Mouse (Mus musculus) MEL (cell line): ENCODE data around the gene Ctnnb1.

Source experiments
- CTCF ChIP-seq, 3 experiments: IDR thresholded peaks in 2 of 3; conservative IDR thresholded peaks in 1 of 3; 2 replicates each; pipeline ENCODE4 v1.5.1; 2011 to 2012; ENCODE audit warnings: low read length in 3 of 3, low read depth in 2 of 3, mild to moderate bottlenecking in 2 of 3, improper control_type of control experiment in 1 of 3, inconsistent platforms in 1 of 3, mixed read lengths in 1 of 3, moderate library complexity in 1 of 3; ENCODE audit not compliant: control insufficient read depth in 1 of 3, insufficient read depth in 1 of 3, poor library complexity in 1 of 3, severe bottlenecking in 1 of 3
- ETS1 ChIP-seq: IDR thresholded peaks from 2 replicates; pipeline ENCODE4 v1.6.1; 2012; ENCODE audit warnings: low read depth, mild to moderate bottlenecking, inconsistent platforms, low read length, improper control_type of control experiment, moderate library complexity
- KAT2A ChIP-seq: conservative IDR thresholded peaks from 2 replicates; pipeline ENCODE4 v1.6.1; 2012; ENCODE audit warnings: low read depth, low read length, improper control_type of control experiment, inconsistent platforms
- MAFK ChIP-seq: IDR thresholded peaks from 2 replicates; pipeline ENCODE4 v1.6.1; 2011; ENCODE audit warnings: low read depth, mild to moderate bottlenecking, low read length, improper control_type of control experiment, borderline replicate concordance
- MAX ChIP-seq: IDR thresholded peaks from 2 replicates; pipeline ENCODE4 v1.6.1; 2011; ENCODE audit warnings: low read length, improper control_type of control experiment
- MXI1 ChIP-seq: IDR thresholded peaks from 2 replicates; pipeline ENCODE4 v1.6.1; 2011; ENCODE audit warnings: mild to moderate bottlenecking, low read depth, low read length, improper control_type of control experiment
- POLR2A ChIP-seq, 2 experiments: IDR thresholded peaks; 2 replicates each; pipeline ENCODE4 v1.6.1; 2011 to 2012; ENCODE audit warnings: low read length in 2 of 2, mild to moderate bottlenecking in 2 of 2, control low read depth in 1 of 2, improper control_type of control experiment in 1 of 2, low read depth in 1 of 2, moderate library complexity in 1 of 2; ENCODE audit not compliant: control insufficient read depth in 1 of 2, insufficient read depth in 1 of 2, poor library complexity in 1 of 2
- RAD21 ChIP-seq: IDR thresholded peaks from 2 replicates; pipeline ENCODE4 v1.6.1; 2011; ENCODE audit warnings: mild to moderate bottlenecking, low read depth, low read length, improper control_type of control experiment

- TF ChIP-seq CTCF (IDR thresholded peaks at IDR 0.05 in 2 of 3, conservative IDR thresholded peaks at IDR 0.05 in 1 of 3; ENCODE audit: control insufficient read depth in 1 of 3, insufficient read depth in 1 of 3, low read depth in 2 of 3, low read length in 3 of 3, poor library complexity in 1 of 3, severe bottlenecking in 1 of 3) (no peak), ETS1 (no peak), KAT2A (no peak), POLR2A (IDR thresholded peaks at IDR 0.05; ENCODE audit: control insufficient read depth in 1 of 2, insufficient read depth in 1 of 2, low read depth in 1 of 2, low read length in 2 of 2, poor library complexity in 1 of 2) (no peak), MXI1 (no peak), RAD21 (no peak), MAFK (no peak), MAX (no peak)
These were observed at the start of gene Ctnnb1 for GRCm38 (mm10) chr9:120929081-120929480.
